Mouse (Mus musculus) right cerebral cortex, postnatal 14 days (tissue): ENCODE results near the gene Hsp90aa1.
A peak's percentile ranks its signal among the peaks of the same experiment; 100 is the strongest.
"Not testable (repeated sequence)": the region's sequence is repeated elsewhere in the genome, so short reads cannot be mapped to it uniquely, and the experiment has no call there.

Source experiments
- DNase-seq: peaks from one replicate; pipeline ENCODE4 v3.0.0; 2022

Gene Hsp90aa1

DNA sequence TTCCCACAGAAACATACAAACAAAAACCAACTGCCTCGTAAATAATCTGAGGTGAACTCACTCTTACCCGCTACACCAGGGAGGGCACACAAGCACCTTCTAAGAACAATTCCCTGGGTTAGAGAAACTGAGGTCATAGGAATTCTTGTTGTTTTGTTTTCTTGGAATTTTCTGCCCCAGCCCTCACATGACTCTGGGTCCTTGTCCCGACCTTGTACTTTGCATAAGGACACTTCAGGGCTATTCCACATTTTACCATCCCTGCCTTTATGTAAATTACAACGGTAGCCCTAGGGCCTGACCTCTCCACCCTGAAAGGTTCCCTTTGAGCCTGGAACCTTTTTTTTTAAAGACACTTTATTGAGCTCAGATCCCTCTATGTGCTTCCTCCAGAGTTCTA is at the start of gene Hsp90aa1:
Gene Hsp90aa1 (minus strand): TSS at position 173 of the 400 bp plus-strand sequence.
- no peak for DNase-seq

DNA sequence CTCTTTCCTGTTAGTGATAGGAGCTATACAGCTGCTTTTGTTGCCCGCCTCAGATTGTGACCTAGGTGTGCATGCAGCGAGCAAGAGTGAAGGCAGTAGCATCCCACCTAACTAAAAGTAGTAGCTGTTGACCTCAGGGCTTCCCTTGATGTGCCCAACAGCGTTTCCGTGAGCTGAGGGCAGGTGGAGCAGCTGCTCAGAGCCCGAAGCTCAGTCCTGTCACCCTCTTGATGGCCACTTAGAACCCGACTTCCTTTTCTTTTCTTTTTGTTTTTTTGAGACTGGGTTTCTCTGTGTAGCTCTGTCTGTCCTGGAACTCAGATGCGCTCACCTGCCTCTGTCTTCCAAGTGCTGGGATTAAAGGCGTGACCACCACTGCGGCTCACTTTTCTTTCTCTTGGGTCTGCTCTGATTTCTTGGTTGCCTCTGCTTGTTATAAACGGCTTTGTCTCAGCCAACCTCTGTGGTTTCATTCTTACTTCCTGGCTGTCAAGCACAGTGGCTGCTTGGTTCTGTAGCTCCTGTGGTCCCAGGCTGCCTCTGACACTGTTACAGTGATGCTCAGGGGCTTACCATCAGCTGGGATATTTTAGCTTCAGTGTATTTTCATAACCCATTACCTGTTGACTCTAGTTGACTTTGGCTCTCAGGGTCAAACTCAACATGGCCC is 48.4 kb upstream of the Hsp90aa1 start:
- no peak for DNase-seq

DNA sequence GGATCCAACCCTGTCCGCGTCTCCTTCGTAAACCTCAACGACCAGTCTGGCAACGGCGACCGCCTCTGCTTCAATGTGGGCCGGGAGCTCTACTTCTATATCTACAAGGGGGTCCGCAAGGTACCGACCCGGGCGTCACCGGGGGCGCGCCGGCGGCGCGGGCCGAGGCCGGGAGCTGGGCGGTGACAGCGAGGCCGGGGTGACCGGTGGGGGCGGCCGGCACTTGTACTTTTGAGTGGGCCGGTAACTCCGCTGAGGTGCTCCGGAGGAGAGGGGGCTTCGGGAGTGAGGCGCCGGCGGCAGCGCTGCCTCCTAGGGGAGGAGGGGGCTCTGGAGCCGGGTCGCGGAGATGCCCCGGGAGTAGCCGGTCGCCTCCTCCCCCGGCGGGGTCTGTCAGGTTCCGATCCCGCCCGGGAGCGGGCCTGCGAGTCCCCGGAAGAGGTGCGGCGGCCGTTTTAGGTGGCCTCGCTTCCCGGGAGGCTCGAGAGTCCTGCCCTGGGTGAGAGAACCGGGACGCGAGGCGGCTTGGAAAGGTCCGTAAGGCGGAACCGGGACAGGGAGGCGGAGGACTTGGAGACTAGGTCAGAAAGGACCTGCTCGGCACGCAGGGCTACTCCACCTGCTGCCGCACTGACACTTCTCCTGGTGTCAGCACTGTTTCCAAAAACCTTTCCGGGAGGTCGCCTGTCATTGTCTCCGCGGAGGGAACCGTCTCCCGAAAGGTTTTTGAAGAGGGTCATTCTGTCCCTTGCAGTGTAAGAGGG is 35.8 kb upstream of the Hsp90aa1 start:
- peak; percentile 16 for DNase-seq

DNA sequence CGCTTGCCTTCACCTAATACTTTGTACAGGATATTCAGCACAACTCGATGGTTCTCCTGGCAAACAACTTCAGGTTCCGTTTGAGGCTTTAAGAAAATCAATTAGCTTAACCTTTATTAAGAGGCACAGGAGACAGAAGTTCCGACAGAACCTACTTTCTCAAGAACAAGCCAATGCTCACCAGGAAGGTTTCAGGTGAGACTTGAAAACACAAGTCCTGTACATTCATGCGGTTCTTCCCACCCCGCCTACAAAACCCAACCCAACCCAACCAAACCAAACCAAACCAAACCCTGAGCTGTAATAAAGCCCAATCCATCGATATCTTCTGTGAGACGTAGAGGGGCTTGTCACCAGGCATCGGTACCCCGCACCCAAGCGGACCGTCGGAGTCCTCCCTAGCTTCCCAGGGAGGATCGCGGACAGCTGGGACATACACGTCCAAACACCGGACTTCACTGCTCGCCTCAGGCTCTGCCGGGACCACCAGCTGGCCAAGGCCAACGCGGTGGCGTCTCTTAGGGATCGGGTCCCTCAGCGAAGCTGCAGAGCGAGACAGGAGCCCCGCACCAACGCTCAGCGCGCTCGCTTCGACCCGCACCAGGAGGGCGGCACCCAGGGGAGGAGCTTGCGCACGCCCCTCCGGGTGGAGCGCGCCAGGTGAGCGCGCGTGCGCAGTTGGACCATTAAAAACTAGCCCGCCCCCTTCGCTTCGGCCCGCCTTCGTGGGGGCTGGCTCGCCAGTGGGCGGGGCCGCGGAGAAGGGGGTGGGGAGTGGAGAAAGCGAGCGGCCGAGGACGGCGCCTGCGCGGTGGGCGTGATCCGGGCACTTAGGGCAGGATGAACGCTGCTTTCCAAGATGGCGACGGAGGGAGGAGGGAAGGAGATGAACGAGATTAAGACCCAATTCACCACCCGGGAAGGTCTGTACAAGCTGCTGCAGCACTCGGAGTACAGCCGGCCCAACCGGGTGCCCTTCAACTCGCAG is 34.9 kb upstream of the Hsp90aa1 start, which contains the start of gene Wdr20:
Gene Wdr20 (plus strand): TSS at position 775 of the 988 bp plus-strand sequence.
- DNase-seq: peak; percentile 99

DNA sequence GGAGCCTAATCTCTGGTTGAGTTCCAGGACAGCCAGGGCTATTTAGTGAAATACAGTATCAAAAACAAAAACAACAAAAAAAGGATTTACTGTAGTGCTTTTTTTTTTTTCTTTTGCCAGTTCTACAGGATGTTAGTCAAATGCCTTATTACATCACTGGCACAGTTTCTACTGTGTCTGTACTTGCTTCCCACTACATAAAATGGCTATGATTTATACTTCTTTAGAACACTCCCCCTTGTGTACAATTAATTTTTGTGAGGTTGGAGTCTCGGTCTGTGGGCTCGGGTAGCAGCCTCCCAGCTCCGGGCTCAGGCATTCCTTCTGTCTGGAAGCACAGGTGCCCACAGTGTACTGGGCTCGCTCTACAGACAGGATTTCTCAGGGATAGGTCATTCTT is 34.1 kb upstream of the Hsp90aa1 start:
- DNase-seq: no peak

DNA sequence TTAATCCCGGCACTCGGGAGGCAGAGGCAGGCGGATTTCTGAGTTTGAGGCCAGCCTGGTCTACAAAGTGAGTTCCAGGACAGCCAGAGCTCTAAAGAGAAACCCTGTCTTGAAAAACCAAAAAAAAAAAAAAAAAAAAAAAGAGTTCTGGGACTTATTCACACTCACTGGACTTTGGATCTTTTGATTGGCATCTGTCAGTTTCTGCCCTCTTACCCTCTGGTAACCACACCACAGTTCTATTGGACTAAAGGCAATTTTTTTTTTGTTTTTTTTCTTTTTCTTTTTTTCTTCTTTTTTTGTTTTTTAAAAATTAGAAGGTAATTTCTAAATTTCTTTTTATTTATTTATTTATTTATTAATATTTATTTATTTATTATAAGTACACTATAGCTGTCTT is 30.7 kb upstream of the Hsp90aa1 start:
- not testable (repeated sequence) for DNase-seq

DNA sequence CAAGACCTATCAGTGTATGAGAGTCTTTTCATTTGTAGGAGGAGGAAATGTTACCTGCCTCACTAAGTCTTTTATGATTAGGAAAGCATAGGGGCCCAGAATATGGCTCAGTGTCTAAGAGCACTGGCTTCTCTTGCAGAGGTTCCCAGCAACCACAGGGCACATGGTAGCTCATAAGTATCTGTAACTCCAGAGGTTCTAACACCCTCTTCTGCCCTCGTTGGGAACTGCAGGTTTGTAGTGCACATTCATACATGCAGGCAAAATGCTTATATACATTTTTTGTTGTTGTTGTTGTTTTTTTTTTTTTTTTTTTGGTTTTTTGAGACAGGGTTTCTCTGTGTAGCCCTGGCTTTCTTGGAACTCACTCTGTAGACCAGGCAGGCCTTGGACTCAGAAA is 23.9 kb upstream of the Hsp90aa1 start:
- DNase-seq: no peak

DNA sequence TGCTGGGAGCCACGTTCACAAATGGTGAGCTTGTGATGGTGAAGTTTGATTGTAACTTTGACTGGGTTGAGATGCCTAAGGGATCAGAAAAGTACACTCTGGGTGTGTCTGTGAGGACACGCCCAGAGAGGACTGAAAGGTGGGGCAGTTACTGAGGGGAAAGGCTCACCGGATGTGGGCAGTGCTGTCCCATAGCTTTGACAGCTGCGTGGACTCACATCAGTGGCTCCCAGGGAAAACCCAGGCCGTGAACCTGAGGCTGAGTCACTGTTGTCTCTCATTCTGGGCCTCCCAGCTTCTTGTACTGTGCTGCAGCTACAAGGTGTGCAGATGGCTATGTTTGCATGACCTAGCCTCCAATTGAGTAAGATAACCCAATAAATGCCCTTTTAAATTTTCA is 23.0 kb upstream of the Hsp90aa1 start:
- DNase-seq: no peak

DNA sequence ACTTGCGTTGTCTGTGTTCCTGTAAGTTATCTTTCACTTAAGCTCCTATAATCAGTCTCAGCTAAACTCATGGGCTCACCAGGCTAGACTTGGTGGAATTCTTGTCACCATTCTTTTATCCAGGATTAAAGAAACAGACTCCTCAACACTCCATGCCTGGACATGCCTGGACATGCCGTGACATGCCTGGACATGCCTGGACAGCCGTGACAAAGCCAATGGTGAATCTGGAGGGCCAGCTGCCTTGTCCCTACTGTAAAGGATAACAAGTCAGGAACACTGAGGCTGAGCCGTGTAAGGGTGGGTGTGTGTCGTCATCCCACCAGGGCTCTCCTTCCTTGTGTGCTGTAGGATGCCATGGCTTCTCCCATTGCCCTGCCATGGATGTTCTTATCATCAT is 22.5 kb upstream of the Hsp90aa1 start:
- DNase-seq: no peak

DNA sequence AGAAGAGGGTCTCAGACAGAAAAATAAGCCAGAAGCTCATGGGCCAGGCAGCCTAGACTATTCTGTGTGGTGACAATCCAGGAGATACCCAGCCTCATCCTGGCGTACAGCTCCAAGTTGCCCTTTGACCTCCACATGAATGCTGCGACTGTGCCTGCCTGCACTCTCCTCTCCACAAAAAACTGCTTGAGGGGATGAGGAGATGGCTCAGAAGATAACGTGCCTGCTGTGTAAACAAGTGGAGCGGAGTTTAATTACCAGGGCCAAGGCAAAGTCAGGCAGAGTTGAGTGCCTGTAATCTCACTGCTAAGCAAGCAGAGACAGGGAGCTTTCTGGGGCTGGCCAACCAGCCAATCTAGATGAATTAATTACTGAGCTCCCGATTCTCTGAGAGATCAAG is 13.5 kb upstream of the Hsp90aa1 start:
- no peak for DNase-seq

DNA sequence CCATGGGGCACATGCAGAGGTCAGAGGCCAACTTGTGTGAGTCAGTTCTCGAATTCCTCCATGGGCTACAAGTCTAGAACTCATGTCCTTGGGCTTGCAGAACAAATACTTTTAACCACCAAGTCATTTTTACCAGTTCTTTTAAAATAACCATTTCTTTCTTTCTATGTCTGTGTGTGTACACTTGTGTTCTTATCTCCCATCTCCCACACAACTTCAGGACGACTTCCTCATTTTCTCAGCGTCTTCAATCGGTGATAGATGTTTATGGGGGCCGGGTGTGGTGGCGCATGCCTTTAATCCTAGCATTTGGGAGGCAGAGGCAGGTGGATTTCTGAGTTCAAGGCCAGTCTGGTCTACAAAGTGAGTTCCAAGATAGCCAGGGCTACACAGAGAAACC is 11.7 kb upstream of the Hsp90aa1 start:
- no peak for DNase-seq

DNA sequence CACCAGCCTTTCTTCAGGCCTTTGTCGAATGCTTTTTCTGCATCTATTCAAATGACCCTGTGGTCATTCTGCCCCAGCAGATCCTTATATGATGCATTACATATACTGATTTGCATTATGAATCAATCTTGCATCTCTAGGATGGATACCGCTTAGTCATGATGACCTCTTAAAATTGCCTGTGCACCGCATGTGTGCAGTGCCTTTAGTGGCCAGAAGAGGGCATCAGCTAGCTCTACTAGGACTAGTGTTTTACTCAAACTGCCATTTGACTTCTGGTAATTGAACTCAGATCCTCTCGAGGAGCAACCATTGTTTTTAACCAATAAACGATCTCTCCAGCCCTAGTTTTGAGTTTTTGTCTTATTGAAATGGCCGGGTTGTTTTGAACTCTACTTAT is 11.3 kb upstream of the Hsp90aa1 start:
- DNase-seq: no peak

DNA sequence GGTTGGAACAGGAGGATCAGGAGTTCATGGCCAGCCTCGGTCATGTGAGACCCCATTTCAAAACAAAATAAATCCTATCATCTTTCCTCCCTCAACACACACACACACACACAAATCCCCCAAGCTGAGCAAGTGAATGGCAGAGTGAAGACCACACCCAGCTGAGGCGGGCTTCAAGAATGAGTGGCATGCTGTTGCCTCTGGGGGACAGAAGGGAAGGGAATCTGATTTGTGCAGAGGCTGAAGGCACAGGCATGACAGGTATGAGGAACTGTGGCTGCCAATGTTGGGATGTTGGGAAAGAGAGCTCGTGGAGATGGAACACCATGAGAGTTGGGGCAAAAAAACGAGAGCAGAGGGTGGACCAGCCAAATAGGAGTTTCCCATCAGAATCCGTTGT is 8.7 kb upstream of the Hsp90aa1 start:
- DNase-seq: no peak

DNA sequence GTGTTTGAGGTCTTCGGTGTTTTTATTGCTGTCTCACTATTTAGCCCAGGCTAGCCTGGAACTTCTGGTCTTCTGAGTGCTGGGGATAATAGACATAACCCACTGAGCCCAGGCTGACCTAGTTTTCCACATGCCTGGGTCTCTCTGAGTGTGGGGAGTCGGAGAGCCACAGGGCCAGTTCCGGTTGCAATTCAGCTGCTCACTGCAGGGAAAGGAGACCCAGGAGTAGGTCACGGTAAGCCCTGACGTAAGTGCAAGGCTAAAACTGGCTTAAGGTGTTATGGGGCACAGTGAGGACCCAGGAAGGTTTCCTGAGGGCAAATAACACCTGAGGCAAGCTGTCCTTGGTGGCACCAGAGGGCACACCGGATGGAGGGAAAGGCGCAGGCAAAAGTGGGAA is 4.9 kb upstream of the Hsp90aa1 start:
- DNase-seq: no peak

DNA sequence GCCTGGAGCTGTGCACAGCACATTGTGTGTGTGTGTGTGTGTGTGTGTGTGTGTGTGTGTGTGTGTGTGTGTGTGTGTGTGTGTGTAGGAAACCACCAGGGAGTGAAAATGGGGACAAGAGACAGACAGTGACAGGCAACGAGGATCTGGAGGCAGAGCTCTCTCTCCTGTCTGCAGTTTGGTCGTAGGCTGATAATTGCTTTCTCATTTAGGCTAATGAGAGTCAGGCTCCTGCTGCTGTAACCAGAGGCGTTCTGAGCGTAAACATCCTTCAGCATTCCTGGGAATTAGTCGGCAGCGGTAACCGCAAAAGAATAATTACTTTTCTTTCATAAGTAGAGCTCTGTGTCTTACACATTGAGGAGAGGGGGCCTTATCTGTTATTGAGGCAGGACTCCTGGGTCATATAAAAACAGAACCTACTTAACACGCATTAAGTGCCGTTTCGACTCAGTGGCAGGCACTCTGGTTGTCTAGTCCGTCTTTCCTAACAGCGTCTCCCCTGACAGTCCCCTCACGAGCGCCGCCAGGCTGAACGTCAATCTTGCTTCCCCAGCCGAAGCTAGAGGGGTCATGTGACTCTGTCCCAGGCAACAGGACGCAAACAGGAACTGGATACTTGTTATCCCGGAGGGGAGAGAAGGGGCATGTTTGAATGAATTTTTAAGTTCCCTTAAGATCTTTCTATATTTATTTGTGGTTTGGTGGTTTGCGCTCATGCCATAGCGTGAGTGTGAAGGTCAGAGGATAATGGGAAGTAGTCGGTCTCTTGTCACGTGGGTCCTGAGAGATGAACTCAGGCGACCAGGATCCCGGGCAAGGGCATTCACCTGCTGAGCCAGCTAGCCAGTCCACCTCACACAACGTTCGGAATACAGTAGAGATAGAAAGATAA is 4.1 kb upstream of the Hsp90aa1 start:
- no peak for DNase-seq

DNA sequence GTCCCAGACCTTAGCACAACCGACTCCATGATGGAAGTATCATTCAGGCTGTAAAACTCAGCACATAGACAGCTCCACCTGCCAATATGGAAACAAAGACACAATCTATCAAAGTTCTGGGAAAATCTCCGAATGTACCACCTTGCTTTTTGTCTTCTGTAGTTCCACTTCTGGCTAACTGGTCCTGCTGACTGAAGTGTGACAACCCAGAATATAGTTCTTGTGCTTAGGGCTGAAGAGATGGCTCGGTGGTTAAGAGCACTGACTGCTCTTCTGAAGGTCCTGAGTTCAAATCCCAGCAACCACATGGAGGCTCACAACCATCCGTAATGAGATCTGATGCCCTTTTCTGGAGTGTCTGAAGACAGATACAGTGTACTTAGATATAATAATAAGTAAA is 2.9 kb upstream of the Hsp90aa1 start:
- DNase-seq: not testable (repeated sequence)

DNA sequence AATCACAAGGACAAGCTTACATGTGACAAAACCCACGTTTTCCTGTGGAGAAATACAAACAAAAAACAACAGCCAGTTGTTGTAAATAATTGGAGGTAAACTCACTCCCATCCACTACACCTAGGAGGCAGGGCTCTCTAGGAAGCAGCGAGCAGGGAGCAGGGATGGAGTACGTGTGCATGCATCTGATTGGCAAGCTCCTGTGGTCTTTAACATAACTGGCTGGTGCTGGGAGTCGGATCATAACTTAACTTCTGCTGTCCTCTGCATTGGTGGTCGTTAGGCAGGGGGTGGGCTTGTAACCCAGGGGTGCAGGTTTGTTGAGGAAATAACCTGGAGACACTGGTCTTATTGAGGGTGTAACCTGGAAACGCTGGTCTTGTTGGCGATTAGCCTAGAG is 1.2 kb upstream of the Hsp90aa1 start:
- no peak for DNase-seq

DNA sequence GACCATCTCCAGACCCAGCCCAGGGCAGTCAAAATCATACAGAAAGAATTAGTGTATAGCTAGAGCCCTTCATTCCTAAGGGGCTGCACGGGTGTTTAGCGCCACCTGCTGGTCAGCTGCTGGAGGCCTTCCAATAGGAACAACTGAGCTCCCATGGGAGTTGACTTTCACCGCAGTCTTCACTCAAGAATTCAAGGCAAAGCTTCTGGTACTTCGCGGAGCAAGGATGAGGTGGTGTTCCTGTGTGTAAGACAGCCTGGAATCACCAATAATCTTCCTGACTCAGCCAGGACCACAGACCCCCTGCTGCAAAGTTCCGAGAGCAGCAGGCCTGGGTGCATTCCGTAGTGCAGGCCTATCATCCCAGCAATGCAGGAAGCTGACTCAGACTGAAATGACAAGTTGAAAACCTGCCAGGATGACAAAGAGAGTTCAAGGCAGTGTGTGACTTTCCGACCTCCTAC is 512 bp upstream of the Hsp90aa1 start:
- peak; percentile 90 for DNase-seq

DNA sequence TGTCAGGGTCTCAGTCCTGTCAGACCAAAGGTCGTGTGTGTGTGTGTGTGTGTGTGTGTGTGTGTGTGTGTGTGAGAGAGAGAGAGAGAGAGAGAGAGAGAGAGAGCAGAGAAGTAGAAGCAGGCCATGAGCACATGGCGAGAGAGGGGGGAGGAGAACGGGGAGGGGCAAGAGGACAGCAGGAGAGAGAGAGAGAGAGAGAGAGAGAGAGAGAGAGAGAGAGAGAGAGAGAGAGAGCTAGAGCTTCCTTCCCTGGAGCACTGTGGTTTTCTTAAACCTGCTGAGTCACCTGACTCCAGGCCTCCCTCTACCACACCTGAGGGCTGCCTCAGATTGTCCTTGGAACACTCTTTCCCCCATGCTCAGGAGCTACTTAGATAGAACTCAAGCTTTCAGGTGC is 1.2 kb downstream of the Hsp90aa1 start:
- not testable (repeated sequence) for DNase-seq

DNA sequence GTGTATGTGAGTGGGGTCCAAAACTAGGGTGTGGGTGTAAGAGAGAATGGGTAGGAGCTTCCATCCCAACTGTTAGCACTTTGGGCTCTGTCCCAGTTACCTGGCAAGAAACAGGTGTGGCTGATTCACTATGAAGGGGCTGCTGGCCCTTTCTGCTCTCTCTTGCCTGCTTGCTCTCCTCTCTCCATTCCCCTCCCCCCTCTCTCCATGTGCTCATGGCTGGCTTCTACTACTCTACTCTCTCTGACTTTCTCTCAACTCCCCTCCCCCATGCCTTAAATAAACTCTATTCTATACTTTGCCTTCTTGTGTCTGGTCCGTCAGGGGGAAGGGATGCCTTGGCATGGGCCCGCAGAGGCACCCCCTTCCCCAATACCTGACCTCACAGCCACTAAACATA is 1.8 kb downstream of the Hsp90aa1 start:
- no peak for DNase-seq

DNA sequence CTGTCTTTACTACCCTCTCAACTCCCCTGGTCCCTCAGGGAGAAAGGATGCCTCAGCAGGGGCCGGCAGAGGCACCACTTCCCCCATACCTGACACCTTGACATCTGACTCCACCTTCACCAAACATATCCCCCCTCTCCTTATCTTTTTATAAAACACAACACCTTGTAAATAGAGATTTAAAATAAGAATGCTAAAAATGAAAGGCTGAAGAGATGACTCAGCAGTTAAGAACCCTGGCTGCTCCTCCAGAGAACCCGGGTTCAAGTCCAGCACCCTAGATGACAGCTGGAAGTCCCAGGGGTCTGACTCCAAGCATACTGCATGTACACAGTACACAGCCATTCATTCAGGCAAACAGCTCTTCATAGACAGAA is 3.4 kb downstream of the Hsp90aa1 start:
- DNase-seq: no peak

DNA sequence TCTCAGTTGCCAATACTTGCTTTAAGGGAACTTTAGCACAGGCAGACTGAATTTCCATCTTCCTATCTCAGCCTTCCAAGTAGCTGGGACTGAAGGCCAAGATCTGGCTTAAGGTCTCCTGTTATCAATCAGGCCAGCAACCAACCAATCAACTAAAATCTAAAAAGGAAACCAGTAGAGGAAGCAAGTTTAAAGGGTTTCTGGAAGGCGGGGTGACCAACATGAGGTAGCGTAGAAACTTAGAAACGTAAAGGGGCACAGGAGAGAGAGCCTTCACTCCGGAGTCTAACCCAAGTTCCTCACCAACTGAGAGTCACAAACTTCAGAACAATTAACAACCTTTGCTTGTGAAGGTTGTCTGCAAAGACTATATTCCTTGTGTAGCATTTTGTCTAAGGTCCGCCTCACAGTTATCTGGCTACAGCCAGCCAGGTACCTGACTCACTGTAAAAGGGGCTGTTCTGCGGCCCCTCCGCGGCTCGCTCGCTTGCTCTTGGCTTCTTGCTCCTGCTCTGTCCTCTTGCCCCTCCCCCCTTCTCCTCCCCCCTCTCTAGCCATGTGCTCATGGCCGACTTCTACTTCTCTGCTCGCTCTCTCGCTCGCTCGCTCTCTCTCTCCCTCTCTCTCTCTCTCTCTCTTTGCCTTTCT is 3.9 kb downstream of the Hsp90aa1 start:
- DNase-seq: no peak
